Mouse (Mus musculus) forebrain, embryonic 14.5 days (tissue): ENCODE data around the gene Gm20388. TPM values are rescaled to one million over a fixed set of nuclear protein-coding genes. Genes with fewer than 3 reads are reported as not detected.
"Not testable (repeated sequence)": the region's sequence is repeated elsewhere in the genome, so short reads cannot be mapped to it uniquely, and the experiment has no call there.

Source experiments
- ATAC-seq: fragments of 200-750 bp; cut with Nextera tagmentation; 2 replicates; pipeline ENCODE4 v1.8.0; 2017; ENCODE audit warnings: mild to moderate bottlenecking, moderate library complexity
- DNase-seq: peaks from one replicate; pipeline ENCODE4 v3.0.0-alpha.2; 2015; ENCODE audit warnings: low spot score
- H3K27ac ChIP-seq: fragments of 300-500 bp; sonication (generic); 2 replicates; pipeline ENCODE4 v1.5.1; 2014; ENCODE audit warnings: low read depth, mild to moderate bottlenecking, control low read depth, low read length, moderate library complexity
- H3K27me3 ChIP-seq: fragments of 300-500 bp; sonication (generic); replicated peaks from 2 replicates; pipeline ENCODE4 v1.6.1; 2014; ENCODE audit warnings: low read length, control low read depth, mixed read lengths; ENCODE audit not compliant: control insufficient read depth, insufficient read depth
- H3K36me3 ChIP-seq: fragments of 300-500 bp; sonication (generic); 2 replicates; pipeline ENCODE4 v1.6.1; 2014; ENCODE audit warnings: low read length, control low read depth; ENCODE audit not compliant: control insufficient read depth, insufficient read depth
- H3K4me1 ChIP-seq: fragments of 300-500 bp; sonication (generic); 2 replicates; pipeline ENCODE4 v1.6.1; 2014; ENCODE audit warnings: antibody characterized with exemption, low read length, control low read depth; ENCODE audit not compliant: control insufficient read depth, insufficient read depth
- H3K4me2 ChIP-seq: fragments of 300-500 bp; sonication (generic); 2 replicates; pipeline ENCODE4 v1.6.1; 2014; ENCODE audit warnings: mild to moderate bottlenecking, control low read depth, low read length
- H3K4me3 ChIP-seq: fragments of 300-500 bp; sonication (generic); 2 replicates; pipeline ENCODE4 v1.5.1; 2014; ENCODE audit warnings: low read depth, low read length, control low read depth
- H3K9ac ChIP-seq: fragments of 300-500 bp; sonication (generic); 2 replicates; pipeline ENCODE4 v1.6.1; 2014; ENCODE audit warnings: mild to moderate bottlenecking, low read length, control low read depth, moderate library complexity
- H3K9me3 ChIP-seq: fragments of 300-500 bp; sonication (generic); replicated peaks from 2 replicates; pipeline ENCODE4 v1.6.1; 2016; ENCODE audit warnings: low read length, control low read depth, mixed read lengths; ENCODE audit not compliant: control insufficient read depth
- WGBS: fragments of 180-500 bp; shearing (Covaris S2); extraction: QIAGEN DNeasy Blood & Tissue Kit; methylation state at CpG from one replicate; pipeline ENCODE4 v1.1.7; 2014; 5-methylcytosine and 5-hydroxymethylcytosine counted together
- polyA plus RNA-seq: library from polyadenylated mRNA; unstranded; fragments of >200 nt; fragmentation: Nextera tagmentation; extraction: Ambion mirVana; gene quantifications from 2 replicates; pipeline ENCODE4 v1.2.1, GENCODE M21; 2014

The Gm20388 gene
- polyA plus RNA-seq, 1 experiment from 2014 or later: 7.4 TPM

- no peak overlapping the region for H3K4me2 ChIP-seq
- H3K9me3 ChIP-seq: peaks cover 33% of the 10 kb centered on the region
- no peaks in the 10 kb centered on the region for H3K36me3 ChIP-seq
- no peaks in the 10 kb centered on the region for H3K27me3 ChIP-seq
- no peaks in the 10 kb centered on the region for H3K4me1 ChIP-seq
- DNase-seq: no peak
- 96% methylated on average over 25 of the region's 25 CpGs for WGBS
- H3K4me3 ChIP-seq: no peak overlapping the region
- no peak for ATAC-seq
- no peak overlapping the region for H3K9ac ChIP-seq
- H3K27ac ChIP-seq: no peak overlapping the region
Observed at GRCm38 (mm10) chr8:123431616-123432365, 3521.2 kb downstream of the Gm20388 start.

- H3K9me3 ChIP-seq: peaks cover 28% of the 10 kb centered on the region
- H3K4me2 ChIP-seq: no peak overlapping the region
- WGBS: 94% methylated on average over 16 of the region's 16 CpGs
- no peaks in the 10 kb centered on the region for H3K4me1 ChIP-seq
- ATAC-seq: no peak
- no peak overlapping the region for H3K27ac ChIP-seq
- H3K9ac ChIP-seq: no peak overlapping the region
- no peak overlapping the region for H3K4me3 ChIP-seq
- no peaks in the 10 kb centered on the region for H3K27me3 ChIP-seq
- no peak for DNase-seq
- H3K36me3 ChIP-seq: no peaks in the 10 kb centered on the region
Observed at GRCm38 (mm10) chr8:123432381-123432780, 3521.7 kb downstream of the Gm20388 start.

GRCm38 (mm10) chr8:123433241-123433974 lies 3522.8 kb downstream of the Gm20388 start:
- H3K4me3 ChIP-seq, H3K36me3 ChIP-seq, H3K27me3 ChIP-seq, H3K4me2 ChIP-seq, DNase-seq, H3K27ac ChIP-seq, H3K4me1 ChIP-seq, H3K9ac ChIP-seq, ATAC-seq: not testable (repeated sequence)
- H3K9me3 ChIP-seq: peaks cover 19% of the 10 kb centered on the region
- WGBS: 98% methylated on average over 44 of the region's 47 CpGs

GRCm38 (mm10) chr8:123441788-123442187 lies 3531.1 kb downstream of the Gm20388 start:
- H3K9me3 ChIP-seq: no peaks in the 10 kb centered on the region
- no peak for DNase-seq
- no peak overlapping the region for H3K4me3 ChIP-seq
- H3K27ac ChIP-seq: no peak overlapping the region
- H3K4me1 ChIP-seq: peaks cover 5% of the 10 kb centered on the region
- 0 out of 2 replicates have a peak, but pooled peaks cover 3% of the 10 kb centered on the region for H3K36me3 ChIP-seq
- 97% methylated on average over 2 of the region's 2 CpGs for WGBS
- no peaks in the 10 kb centered on the region for H3K27me3 ChIP-seq
- no peak for ATAC-seq
- H3K4me2 ChIP-seq: no peak overlapping the region
- no peak overlapping the region for H3K9ac ChIP-seq

- WGBS: 82% methylated on average over 5 of the region's 5 CpGs
- no peaks in the 10 kb centered on the region for H3K27me3 ChIP-seq
Observed at GRCm38 (mm10) chr8:123442351-123442750, 3531.7 kb downstream of the Gm20388 start.

GRCm38 (mm10) chr8:123442871-123443575 lies 3532.4 kb downstream of the Gm20388 start:
- H3K27ac ChIP-seq: 0 out of 2 replicates have a peak overlapping the region, but pooled peaks have one; percentile 44
- peak overlapping the region; percentile 67 for H3K4me3 ChIP-seq
- no peaks in the 10 kb centered on the region for H3K27me3 ChIP-seq
- 0 out of 2 replicates have a peak, but pooled peaks cover 6% of the 10 kb centered on the region for H3K36me3 ChIP-seq
- H3K9ac ChIP-seq: peak overlapping the region; percentile 84
- WGBS: under 1% methylated on average over 41 of the region's 41 CpGs
- ATAC-seq (peak; percentile 94), DNase-seq (peak; percentile 90)
- H3K4me1 ChIP-seq: peaks cover 5% of the 10 kb centered on the region
- H3K9me3 ChIP-seq: no peaks in the 10 kb centered on the region
- peak overlapping the region; percentile 56 for H3K4me2 ChIP-seq

More at GRCm38 (mm10) chr8:123442351-123442750, 3531.7 kb downstream of the Gm20388 start:
- ATAC-seq (0 out of 2 replicates have a peak, but pooled peaks have one; percentile 18), DNase-seq (no peak)
- Histone ChIP-seq H3K4me2 (peak overlapping the region; percentile 56), H3K4me1 (peaks cover 5% of the 10 kb centered on the region), H3K9ac (peak overlapping the region; percentile 84), H3K36me3 (0 out of 2 replicates have a peak, but pooled peaks cover 6% of the 10 kb centered on the region), H3K27ac (no peak overlapping the region), H3K9me3 (no peaks in the 10 kb centered on the region), H3K4me3 (peak overlapping the region; percentile 67; the same call in 1 of the 2 replicates)

- Histone ChIP-seq H3K4me2 (peak overlapping the region; percentile 56), H3K9ac (peak overlapping the region; percentile 84), H3K27me3 (no peaks in the 10 kb centered on the region), H3K4me1 (peaks cover 5% of the 10 kb centered on the region), H3K4me3 (peak overlapping the region; percentile 67), H3K9me3 (no peaks in the 10 kb centered on the region), H3K27ac (no peak overlapping the region), H3K36me3 (0 out of 2 replicates have a peak, but pooled peaks cover 6% of the 10 kb centered on the region)
- peak; percentile 24 for DNase-seq
- 17% methylated on average over 4 of the region's 4 CpGs for WGBS
- no peak for ATAC-seq
Observed at GRCm38 (mm10) chr8:123443576-123443921, 3532.9 kb downstream of the Gm20388 start.

- 0 out of 2 replicates have a peak overlapping the region, but pooled peaks have one; percentile 67 for H3K4me3 ChIP-seq
- H3K9ac ChIP-seq: peak overlapping the region; percentile 84
- H3K36me3 ChIP-seq: 0 out of 2 replicates have a peak, but pooled peaks cover 6% of the 10 kb centered on the region
- 86% methylated on average over 6 of the region's 6 CpGs for WGBS
- H3K4me2 ChIP-seq: no peak overlapping the region; the same call in 1 of the 2 replicates
- DNase-seq (no peak), ATAC-seq (no peak)
- H3K4me1 ChIP-seq: peaks cover 5% of the 10 kb centered on the region
- H3K27me3 ChIP-seq: no peaks in the 10 kb centered on the region
- no peak overlapping the region for H3K27ac ChIP-seq
- H3K9me3 ChIP-seq: no peaks in the 10 kb centered on the region
Observed at GRCm38 (mm10) chr8:123444131-123444530, 3533.5 kb downstream of the Gm20388 start.
